Mouse (Mus musculus): Measurements from ENCODE around the gene Dcdc2a. TPM values are rescaled to one million over a fixed set of nuclear protein-coding genes. Genes with fewer than 3 reads are reported as not detected.

Gene Dcdc2a
- polyA plus RNA-seq, 1 experiment from 2014 or later = 0.75 TPM

GRCm38 (mm10) chr13:25150154-25150781, 94.5 kb downstream of the Dcdc2a start:
- WGBS = 20% methylated on average over 17 of the region's 17 CpGs
- H3K36me3 ChIP-seq = no peaks in the 10 kb centered on the region
- no peaks in the 10 kb centered on the region for H3K9me3 ChIP-seq
- peaks cover 5% of the 10 kb centered on the region; the same call in 1 of the 2 replicates for H3K4me1 ChIP-seq
- peak overlapping the region; percentile 35; the same call in 1 of the 2 replicates for H3K4me3 ChIP-seq
- H3K27me3 ChIP-seq (ENCODE audit: insufficient read depth, poor library complexity, severe bottlenecking) = no peaks in the 10 kb centered on the region
- no peak for DNase-seq (ENCODE audit: low spot score)
- no peak overlapping the region for H3K27ac ChIP-seq

DNA sequence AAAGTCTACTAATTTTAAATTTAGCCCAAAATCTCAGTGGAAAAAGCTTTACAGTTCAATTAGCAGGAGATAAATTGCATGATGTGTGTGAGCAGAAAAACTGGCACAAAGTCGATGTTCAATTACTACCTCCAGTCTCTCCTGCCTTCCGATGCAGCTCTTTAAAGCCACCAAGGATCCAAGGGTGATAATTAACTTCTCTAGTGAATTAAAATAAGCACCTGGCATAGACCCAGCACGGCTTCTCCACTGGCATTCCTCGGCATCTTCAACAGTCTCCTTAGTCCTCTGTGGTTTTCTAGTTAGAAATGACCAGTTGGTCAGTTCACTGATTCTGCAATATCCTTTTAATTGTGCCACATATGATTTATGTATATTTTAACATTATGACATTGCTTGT, 95.1 kb downstream of the Dcdc2a start:
- H3K27me3 ChIP-seq (ENCODE audit: insufficient read depth, poor library complexity, severe bottlenecking) = no peaks in the 10 kb centered on the region
- 43% methylated on average over 4 of the region's 4 CpGs for WGBS

GRCm38 (mm10) chr13:25159917-25160316, 104.1 kb downstream of the Dcdc2a start:
- no peaks in the 10 kb centered on the region for H3K36me3 ChIP-seq
- WGBS = 72% methylated on average over 2 of the region's 2 CpGs
- H3K27me3 ChIP-seq (ENCODE audit: insufficient read depth, poor library complexity, severe bottlenecking) = no peaks in the 10 kb centered on the region
- no peak overlapping the region for H3K27ac ChIP-seq
- H3K4me3 ChIP-seq = no peak overlapping the region
- no peak for DNase-seq (ENCODE audit: low spot score)
- H3K4me1 ChIP-seq = 0 out of 2 replicates have a peak, but pooled peaks cover 3% of the 10 kb centered on the region
- no peaks in the 10 kb centered on the region for H3K9me3 ChIP-seq

More for the DNA sequence above, 95.1 kb downstream of the Dcdc2a start:
- no peak for DNase-seq (ENCODE audit: low spot score)
- no peak overlapping the region for H3K4me3 ChIP-seq
- peaks cover 5% of the 10 kb centered on the region; the same call in 1 of the 2 replicates for H3K4me1 ChIP-seq
- no peaks in the 10 kb centered on the region for H3K9me3 ChIP-seq
- no peak overlapping the region for H3K27ac ChIP-seq
- H3K36me3 ChIP-seq = no peaks in the 10 kb centered on the region

- H3K36me3 ChIP-seq = no peaks in the 10 kb centered on the region
- no peak overlapping the region for H3K4me3 ChIP-seq
- 73% methylated on average over 2 of the region's 2 CpGs for WGBS
- no peak for DNase-seq (ENCODE audit: low spot score)
- no peaks in the 10 kb centered on the region for H3K9me3 ChIP-seq
- no peaks in the 10 kb centered on the region for H3K27me3 ChIP-seq (ENCODE audit: insufficient read depth, poor library complexity, severe bottlenecking)
- H3K27ac ChIP-seq = no peak overlapping the region
- 0 out of 2 replicates have a peak, but pooled peaks cover 3% of the 10 kb centered on the region for H3K4me1 ChIP-seq
Observed at GRCm38 (mm10) chr13:25160804-25161203, 105.0 kb downstream of the Dcdc2a start.

GRCm38 (mm10) chr13:25162594-25162993, 106.8 kb downstream of the Dcdc2a start:
- Histone ChIP-seq H3K9me3 (no peaks in the 10 kb centered on the region), H3K27me3 (ENCODE audit: insufficient read depth, poor library complexity, severe bottlenecking) (no peaks in the 10 kb centered on the region), H3K27ac (no peak overlapping the region), H3K4me1 (peaks cover 2% of the 10 kb centered on the region; the same call in 1 of the 2 replicates), H3K36me3 (no peaks in the 10 kb centered on the region), H3K4me3 (no peak overlapping the region)
- DNase-seq (ENCODE audit: low spot score) = no peak
- 76% methylated on average over 3 of the region's 3 CpGs for WGBS

DNA sequence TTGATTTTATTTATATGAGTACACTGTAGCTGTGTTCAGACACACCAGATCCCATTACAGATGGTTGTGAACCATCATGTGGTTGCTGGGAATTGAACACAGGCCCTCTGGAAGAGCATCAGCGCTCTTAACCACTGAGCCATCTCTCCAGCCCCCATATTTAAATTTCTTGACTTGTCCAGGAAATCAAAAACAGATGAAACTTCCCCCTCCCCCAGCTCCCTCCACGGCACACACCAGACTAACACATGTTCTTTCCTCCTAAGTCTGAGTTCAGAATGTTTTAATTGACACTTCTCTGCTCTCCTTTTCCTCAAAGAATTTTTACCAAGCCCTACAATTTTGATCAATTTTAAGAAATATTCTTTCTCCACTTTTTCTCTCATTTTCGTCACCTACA, 113.1 kb downstream of the Dcdc2a start:
- DNase-seq (ENCODE audit: low spot score) = no peak
- no peak overlapping the region for H3K4me3 ChIP-seq
- 76% methylated on average over 3 of the region's 3 CpGs for WGBS
- H3K36me3 ChIP-seq = no peaks in the 10 kb centered on the region
- peaks cover 4% of the 10 kb centered on the region; the same call in 1 of the 2 replicates for H3K4me1 ChIP-seq
- no peaks in the 10 kb centered on the region for H3K27me3 ChIP-seq (ENCODE audit: insufficient read depth, poor library complexity, severe bottlenecking)
- H3K27ac ChIP-seq = no peak overlapping the region
- H3K9me3 ChIP-seq = no peaks in the 10 kb centered on the region

DNA sequence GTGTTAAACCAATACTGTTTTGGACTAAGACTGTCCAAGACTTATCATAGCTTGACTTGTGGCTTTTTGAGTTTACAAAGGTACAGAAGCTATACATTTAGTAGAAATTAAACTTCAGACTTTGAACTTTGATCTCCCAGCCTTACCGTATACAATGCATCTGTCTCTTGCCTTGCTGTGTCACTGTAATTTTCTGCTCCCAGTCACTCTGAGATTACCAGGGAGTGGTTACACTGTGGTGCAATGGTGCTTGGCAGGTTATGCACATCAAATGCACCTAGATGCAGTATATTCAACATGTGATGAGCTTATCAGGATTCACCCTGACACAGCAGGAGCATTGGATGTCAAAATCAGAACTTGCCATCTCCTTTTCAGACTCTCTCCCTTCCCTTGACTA, 122.0 kb downstream of the Dcdc2a start:
- Histone ChIP-seq H3K4me3 (no peak overlapping the region), H3K4me1 (peaks cover 14% of the 10 kb centered on the region), H3K36me3 (no peaks in the 10 kb centered on the region), H3K27me3 (ENCODE audit: insufficient read depth, poor library complexity, severe bottlenecking) (no peaks in the 10 kb centered on the region), H3K27ac (peak overlapping the region; percentile 75; the same call in 1 of the 2 replicates), H3K9me3 (no peaks in the 10 kb centered on the region)
- WGBS = 91% methylated on average over 1 of the region's 1 CpGs
- DNase-seq (ENCODE audit: low spot score) = no peak

GRCm38 (mm10) chr13:25178236-25179001, 122.6 kb downstream of the Dcdc2a start:
- WGBS = 62% methylated on average over 4 of the region's 4 CpGs
- no peaks in the 10 kb centered on the region for H3K36me3 ChIP-seq

GRCm38 (mm10) chr13:25186436-25187325, 130.9 kb downstream of the Dcdc2a start:
- 34% methylated on average over 7 of the region's 7 CpGs for WGBS
- peaks cover 14% of the 10 kb centered on the region; the same call in 1 of the 2 replicates for H3K4me1 ChIP-seq
- H3K27ac ChIP-seq = no peak overlapping the region
- H3K27me3 ChIP-seq (ENCODE audit: insufficient read depth, poor library complexity, severe bottlenecking) = no peaks in the 10 kb centered on the region
- peak overlapping the region; percentile 27; the same call in 1 of the 2 replicates for H3K4me3 ChIP-seq
- H3K36me3 ChIP-seq = no peaks in the 10 kb centered on the region
- DNase-seq (ENCODE audit: low spot score) = no peak
- H3K9me3 ChIP-seq = no peaks in the 10 kb centered on the region

More at GRCm38 (mm10) chr13:25178236-25179001, 122.6 kb downstream of the Dcdc2a start:
- DNase-seq (ENCODE audit: low spot score) = no peak
- Histone ChIP-seq H3K9me3 (no peaks in the 10 kb centered on the region), H3K4me1 (peaks cover 14% of the 10 kb centered on the region), H3K27ac (peak overlapping the region; percentile 75), H3K27me3 (ENCODE audit: insufficient read depth, poor library complexity, severe bottlenecking) (no peaks in the 10 kb centered on the region), H3K4me3 (no peak overlapping the region)

DNA sequence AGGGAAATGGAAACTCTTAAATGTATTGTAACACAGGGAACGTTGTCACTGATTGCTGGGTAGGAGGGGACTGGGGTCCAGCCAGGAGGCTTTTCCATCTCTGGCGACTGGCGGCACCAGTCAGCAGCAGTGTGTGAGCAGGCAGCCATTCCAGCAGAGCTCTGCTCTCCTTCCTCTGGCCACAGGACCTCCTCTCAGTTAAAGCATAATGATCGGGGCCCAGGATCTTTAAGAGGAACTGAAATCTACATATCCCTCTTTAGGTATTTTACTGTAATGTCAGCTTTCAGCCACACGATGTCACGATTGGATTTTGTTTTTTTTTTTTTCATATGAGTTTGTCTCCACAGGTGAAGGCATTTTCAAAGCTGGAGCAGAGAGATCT, 131.5 kb downstream of the Dcdc2a start:
- no peak for DNase-seq (ENCODE audit: low spot score)
- Histone ChIP-seq H3K9me3 (no peaks in the 10 kb centered on the region), H3K27ac (no peak overlapping the region; the same call in 1 of the 2 replicates), H3K36me3 (no peaks in the 10 kb centered on the region), H3K4me3 (peak overlapping the region; percentile 27; the same call in 1 of the 2 replicates), H3K4me1 (peaks cover 14% of the 10 kb centered on the region; the same call in 1 of the 2 replicates), H3K27me3 (ENCODE audit: insufficient read depth, poor library complexity, severe bottlenecking) (no peaks in the 10 kb centered on the region)
- WGBS = 9% methylated on average over 6 of the region's 6 CpGs

DNA sequence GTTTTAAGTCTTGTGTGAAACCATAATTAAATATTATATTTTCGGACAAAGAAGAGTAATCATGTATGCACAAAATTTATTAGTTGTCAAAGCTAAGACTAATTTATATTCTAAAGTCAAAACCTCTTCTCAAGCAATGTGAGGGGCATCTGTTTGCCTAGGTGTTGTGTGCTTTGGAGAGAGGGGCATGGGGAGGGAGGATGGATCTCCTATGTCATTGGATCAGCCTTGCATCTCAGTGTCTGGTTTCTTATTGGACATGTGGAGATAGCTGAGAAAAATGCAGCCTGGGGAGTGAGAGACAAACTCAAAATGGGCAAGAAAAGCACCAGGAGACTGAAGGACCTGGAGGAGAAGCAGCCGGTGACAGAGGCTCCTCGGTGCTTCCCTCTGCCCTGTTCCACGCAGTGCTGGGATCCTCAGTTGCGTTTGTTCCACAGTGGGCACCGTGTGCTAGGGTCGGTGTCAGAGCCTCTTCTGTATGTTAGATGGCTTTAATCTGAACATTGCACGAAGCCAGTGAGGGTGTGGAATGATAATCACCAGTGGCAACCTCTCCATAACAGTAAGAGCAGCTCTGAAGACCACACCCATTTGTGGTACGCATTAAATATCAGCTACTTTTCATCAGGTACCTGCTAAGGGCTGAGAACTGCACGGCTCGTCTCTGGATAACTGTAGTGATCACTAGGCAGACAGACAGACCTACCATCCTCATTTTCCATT, 133.8 kb downstream of the Dcdc2a start:
- H3K4me1 ChIP-seq = peaks cover 14% of the 10 kb centered on the region; the same call in 1 of the 2 replicates
- no peaks in the 10 kb centered on the region for H3K36me3 ChIP-seq
- DNase-seq (ENCODE audit: low spot score) = no peak
- no peaks in the 10 kb centered on the region for H3K9me3 ChIP-seq
- no peaks in the 10 kb centered on the region for H3K27me3 ChIP-seq (ENCODE audit: insufficient read depth, poor library complexity, severe bottlenecking)
- WGBS = 73% methylated on average over 11 of the region's 11 CpGs
- no peak overlapping the region for H3K27ac ChIP-seq
- H3K4me3 ChIP-seq = no peak overlapping the region

DNA sequence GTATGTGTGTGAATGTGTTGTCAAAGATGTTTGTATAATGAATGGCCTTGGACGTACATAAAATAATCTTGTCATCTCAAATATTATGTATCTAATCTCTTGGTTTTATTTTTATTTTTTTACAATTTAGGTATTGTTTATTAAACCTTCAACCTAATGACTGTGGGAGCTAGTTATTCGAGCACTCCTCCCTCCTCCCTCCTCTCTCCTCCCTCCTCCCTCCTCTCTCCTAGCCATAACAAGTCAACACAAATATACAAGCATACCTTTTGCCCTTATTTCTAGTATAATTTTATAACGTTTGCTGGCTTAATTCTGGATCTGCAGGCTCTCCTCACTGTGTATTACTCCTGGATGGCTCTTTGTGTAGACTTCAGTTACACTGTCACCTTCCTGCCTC, 134.4 kb downstream of the Dcdc2a start:
- Histone ChIP-seq H3K27me3 (ENCODE audit: insufficient read depth, poor library complexity, severe bottlenecking) (no peaks in the 10 kb centered on the region), H3K4me1 (peaks cover 14% of the 10 kb centered on the region; the same call in 1 of the 2 replicates), H3K4me3 (no peak overlapping the region), H3K36me3 (no peaks in the 10 kb centered on the region), H3K27ac (no peak overlapping the region), H3K9me3 (no peaks in the 10 kb centered on the region)
- no peak for DNase-seq (ENCODE audit: low spot score)
- 59% methylated on average over 3 of the region's 3 CpGs for WGBS
